In the genomic region with DNA sequence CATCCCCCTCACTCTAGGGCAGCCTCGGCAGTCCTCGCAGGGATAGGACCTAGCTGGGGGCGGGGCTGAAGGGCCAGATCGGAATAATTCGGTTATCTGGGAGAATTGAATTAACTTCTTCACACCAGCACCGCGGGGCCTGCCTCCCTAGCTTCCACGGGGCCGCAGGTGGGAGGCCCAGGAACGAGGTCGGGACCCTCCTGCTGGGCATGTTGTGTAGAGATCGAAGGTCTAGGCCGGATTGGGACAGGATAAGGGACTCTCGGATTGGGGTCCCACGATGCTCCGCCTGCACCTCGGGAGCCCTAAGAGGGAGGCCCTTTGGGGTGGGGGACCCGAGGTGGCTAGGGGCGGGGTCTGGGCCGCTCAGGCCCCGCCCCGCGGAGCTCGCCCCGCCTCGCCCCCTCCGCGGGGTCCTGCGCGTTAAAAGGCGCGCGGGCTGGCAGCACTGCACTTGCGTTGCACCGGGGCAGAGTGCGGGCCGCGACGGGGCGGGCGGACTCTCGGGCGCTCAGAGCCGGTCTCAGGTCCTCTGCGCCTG, we compare ENCODE assay signal across 8 mouse cellular contexts. TPM values are rescaled to one million over a fixed set of nuclear protein-coding genes. Genes with fewer than 3 reads are reported as not detected.
DNase-seq lines count a peak whose midpoint lies in the region; ATAC-seq and TF ChIP-seq lines count a peak whose summit lies in the region.

A gene (plus strand): TSS at position 453 of the 541 bp plus-strand sequence.

- H3K4me2 ChIP-seq in kidney, postnatal 0 days (ENCODE audit: low read length): peak within 1 kb of the TSS; percentile 48
- peak within 1 kb of the TSS; percentile 42 for H3K4me2 ChIP-seq in embryonic facial prominence, embryonic 11.5 days (ENCODE audit: low read depth, low read length)
- peak within 1 kb of the TSS; percentile 56 for H3K4me2 ChIP-seq in intestine, postnatal 0 days (replicated peaks; ENCODE audit: low read depth)
- H3K4me2 ChIP-seq in neural tube, embryonic 14.5 days (ENCODE audit: low read depth, low read length): peak within 1 kb of the TSS; percentile 35

- peaks cover 37% of the 10 kb centered on the region for H3K27me3 ChIP-seq in kidney, postnatal 0 days (ENCODE audit: insufficient read depth, low read length)
- H3K27me3 ChIP-seq in embryonic facial prominence, embryonic 11.5 days (ENCODE audit: control insufficient read depth, insufficient read depth, low read length): peaks cover 57% of the 10 kb centered on the region
- H3K27me3 ChIP-seq in intestine, postnatal 0 days (replicated peaks; ENCODE audit: control insufficient read depth, insufficient read depth, low read length): peaks cover 55% of the 10 kb centered on the region
- peaks cover 53% of the 10 kb centered on the region for H3K27me3 ChIP-seq in neural tube, embryonic 14.5 days (ENCODE audit: control insufficient read depth, insufficient read depth, low read length)

- no peak for ATAC-seq in kidney, postnatal 0 days (replicated peaks; ENCODE audit: low FRiP score, low read depth)
- no peak for ATAC-seq in embryonic facial prominence, embryonic 11.5 days (replicated peaks; ENCODE audit: insufficient number of reproducible peaks, low FRiP score, low TSS enrichment, low read depth)
- 0 out of 2 replicates have a peak, but pooled peaks have one; percentile 5 for ATAC-seq in intestine, postnatal 0 days
- ATAC-seq in neural tube, embryonic 14.5 days (ENCODE audit: low read depth): no peak

- TF ChIP-seq CTCF in kidney, postnatal 0 days (IDR thresholded peaks at IDR 0.05; ENCODE audit: low read depth): no peak
- TF ChIP-seq CTCF in intestine, postnatal 0 days (IDR thresholded peaks at IDR 0.05; ENCODE audit: low read depth): no peak

- WGBS in kidney, postnatal 0 days: 1% methylated on average over 32 of the region's 45 CpGs
- WGBS in embryonic facial prominence, embryonic 11.5 days: under 1% methylated on average over 29 of the region's 45 CpGs
- 2% methylated on average over 45 of the region's 45 CpGs for WGBS in intestine, postnatal 0 days
- WGBS in neural tube, embryonic 14.5 days: under 1% methylated on average over 37 of the region's 45 CpGs

- DNase-seq in kidney, postnatal 0 days (ENCODE audit: low spot score): no peak
- DNase-seq in kidney, postnatal 36 days: no peak
- DNase-seq in embryonic facial prominence, embryonic 11.5 days (ENCODE audit: low spot score): no peak
- DNase-seq in cerebellum, postnatal 14 days: no peak
- DNase-seq in ovary, adult 18-20 months (ENCODE audit: low spot score): no peak
- DNase-seq in cerebellum, postnatal 10 days: no peak

- H3K36me3 ChIP-seq in kidney, postnatal 0 days (ENCODE audit: insufficient read depth, low read length): no peaks in the 10 kb centered on the region
- no peaks in the 10 kb centered on the region for H3K36me3 ChIP-seq in embryonic facial prominence, embryonic 11.5 days (replicated peaks; ENCODE audit: control insufficient read depth, insufficient read depth, low read depth, low read length)
- H3K36me3 ChIP-seq in intestine, postnatal 0 days (ENCODE audit: control insufficient read depth, insufficient read depth): no peaks in the 10 kb centered on the region
- H3K36me3 ChIP-seq in neural tube, embryonic 14.5 days (ENCODE audit: control insufficient read depth, insufficient read depth, low read length): no peaks in the 10 kb centered on the region

- H3K27ac ChIP-seq in kidney, postnatal 0 days: no peak within 1 kb of the TSS
- H3K27ac ChIP-seq in embryonic facial prominence, embryonic 11.5 days (replicated peaks; ENCODE audit: low read depth, low read length): no peak within 1 kb of the TSS
- H3K27ac ChIP-seq in intestine, postnatal 0 days (ENCODE audit: low read depth, low read length): no peak within 1 kb of the TSS
- H3K27ac ChIP-seq in neural tube, embryonic 14.5 days (ENCODE audit: low read depth, low read length): no peak within 1 kb of the TSS

- H3K4me3 ChIP-seq in kidney, postnatal 0 days (replicated peaks; ENCODE audit: low read depth, low read length): peak within 1 kb of the TSS; percentile 24
- peak within 1 kb of the TSS; percentile 19 for H3K4me3 ChIP-seq in embryonic facial prominence, embryonic 11.5 days (ENCODE audit: low read depth, low read length)
- H3K4me3 ChIP-seq in intestine, postnatal 0 days (ENCODE audit: low read depth, low read length): peak within 1 kb of the TSS; percentile 31
- peak within 1 kb of the TSS; percentile 17 for H3K4me3 ChIP-seq in neural tube, embryonic 14.5 days (ENCODE audit: low read depth, low read length)

- H3K9me3 ChIP-seq in kidney, postnatal 0 days (replicated peaks; ENCODE audit: low read length): no peaks in the 10 kb centered on the region
- no peaks in the 10 kb centered on the region for H3K9me3 ChIP-seq in embryonic facial prominence, embryonic 11.5 days (replicated peaks; ENCODE audit: control insufficient read depth, low read length)
- no peaks in the 10 kb centered on the region for H3K9me3 ChIP-seq in intestine, postnatal 0 days (ENCODE audit: control insufficient read depth)
- no peaks in the 10 kb centered on the region for H3K9me3 ChIP-seq in neural tube, embryonic 14.5 days (ENCODE audit: control insufficient read depth, low read length)

- peaks cover 26% of the 10 kb centered on the region for H3K4me1 ChIP-seq in kidney, postnatal 0 days (replicated peaks; ENCODE audit: insufficient read depth, low read length)
- peaks cover 13% of the 10 kb centered on the region for H3K4me1 ChIP-seq in embryonic facial prominence, embryonic 11.5 days (ENCODE audit: control insufficient read depth, insufficient read depth, low read length)
- peaks cover 20% of the 10 kb centered on the region; the same call in 1 of the 2 replicates for H3K4me1 ChIP-seq in intestine, postnatal 0 days (replicated peaks; ENCODE audit: control insufficient read depth, insufficient read depth, low read length)
- H3K4me1 ChIP-seq in neural tube, embryonic 14.5 days (ENCODE audit: control insufficient read depth, insufficient read depth, low read length): peaks cover 13% of the 10 kb centered on the region; the same call in 1 of the 2 replicates

- peak within 1 kb of the TSS; percentile 35; the same call in 1 of the 2 replicates for H3K9ac ChIP-seq in kidney, postnatal 0 days (ENCODE audit: low read depth, low read length)
- 0 out of 2 replicates have a peak within 1 kb of the TSS, but pooled peaks have one; percentile 25 for H3K9ac ChIP-seq in embryonic facial prominence, embryonic 11.5 days (replicated peaks; ENCODE audit: low read length)
- peak within 1 kb of the TSS; percentile 17; the same call in 1 of the 2 replicates for H3K9ac ChIP-seq in intestine, postnatal 0 days (ENCODE audit: low read depth, low read length)
- H3K9ac ChIP-seq in neural tube, embryonic 14.5 days (replicated peaks; ENCODE audit: low read depth, low read length): peak within 1 kb of the TSS; percentile 22; the same call in 1 of the 2 replicates

RNA-seq across cellular contexts. Expression of the gene that starts here (rescaled TPM):
- 0.13 and 0.19 TPM in 2 replicates for polyA plus RNA-seq in kidney, postnatal 0 days (2015; fragmentation: Nextera tagmentation; extraction: Ambion mirVana)
- polyA plus RNA-seq in embryonic facial prominence, embryonic 11.5 days (2014; fragmentation: Nextera tagmentation; extraction: Ambion mirVana): 0.34 and 0.57 TPM in 2 replicates
- polyA plus RNA-seq in intestine, postnatal 0 days (2015; fragmentation: Nextera tagmentation; extraction: Ambion mirVana): 2.7 and 3.2 TPM in 2 replicates
- polyA plus RNA-seq in neural tube, embryonic 14.5 days (2014; fragmentation: Nextera tagmentation; extraction: Ambion mirVana): 1.8 and 2.4 TPM in 2 replicates
